Mouse (Mus musculus) MEL (cell line): ENCODE measurements around the gene Cxcl12. TPM values are rescaled to one million over a fixed set of nuclear protein-coding genes. Genes with fewer than 3 reads are reported as not detected.

Experiments used
- DNase-seq: peaks from one replicate; pipeline ENCODE4 v3.0.0; 2011; ENCODE audit warnings: low read depth, low spot score
- H3K27ac ChIP-seq: 2 replicates; pipeline ENCODE4 v1.5.1; 2012; ENCODE audit warnings: low read depth, mild to moderate bottlenecking, control low read depth, low read length, moderate library complexity; ENCODE audit not compliant: control insufficient read depth
- H3K27me3 ChIP-seq, 2 experiments: fragments of 150-350 bp in 1 of 2; sonication (generic) in 1 of 2; 2 replicates each; pipeline ENCODE4 v1.6.1; 2012; ENCODE audit warnings: low read length in 2 of 2, mild to moderate bottlenecking in 2 of 2, improper control_type of control experiment in 1 of 2, moderate library complexity in 1 of 2; ENCODE audit not compliant: insufficient read depth in 2 of 2, control insufficient read depth in 1 of 2
- H3K36me3 ChIP-seq, 2 experiments: 2 replicates each; pipeline ENCODE4 v1.6.1; 2012 to 2014; ENCODE audit warnings: low read length in 2 of 2, improper control_type of control experiment in 1 of 2, inconsistent platforms in 1 of 2, mild to moderate bottlenecking in 1 of 2; ENCODE audit not compliant: insufficient read depth in 2 of 2, control insufficient read depth in 1 of 2
- H3K4me1 ChIP-seq, 2 experiments: fragments of 150-350 bp in 1 of 2; sonication (generic) in 1 of 2; 2 replicates each; pipeline ENCODE4 v1.6.1; 2012; ENCODE audit warnings: low read length in 2 of 2, improper control_type of control experiment in 1 of 2, mild to moderate bottlenecking in 1 of 2; ENCODE audit not compliant: insufficient read depth in 2 of 2, control insufficient read depth in 1 of 2
- H3K4me3 ChIP-seq, 2 experiments: fragments of 150-350 bp in 1 of 2; sonication (generic) in 1 of 2; 2 replicates each; pipeline ENCODE4 v1.5.1; 2012; ENCODE audit warnings: low read depth in 2 of 2, low read length in 2 of 2, mild to moderate bottlenecking in 2 of 2, moderate library complexity in 2 of 2, control low read depth in 1 of 2, improper control_type of control experiment in 1 of 2; ENCODE audit not compliant: control insufficient read depth in 1 of 2, insufficient read depth in 1 of 2
- H3K79me2 ChIP-seq: 2 replicates; pipeline ENCODE4 v1.6.1; 2012; ENCODE audit warnings: mild to moderate bottlenecking, low read length, moderate library complexity; ENCODE audit not compliant: control insufficient read depth, poor library complexity, insufficient read depth
- H3K9ac ChIP-seq: 2 replicates; pipeline ENCODE4 v1.6.1; 2012; ENCODE audit warnings: low read depth, mild to moderate bottlenecking, control low read depth, low read length, moderate library complexity; ENCODE audit not compliant: control insufficient read depth, poor library complexity, severe bottlenecking
- H3K9me3 ChIP-seq: fragments of 150-350 bp; sonication (generic); replicated peaks from 2 replicates; pipeline ENCODE4 v1.6.1; 2012; ENCODE audit warnings: mild to moderate bottlenecking, low read length, improper control_type of control experiment, moderate library complexity; ENCODE audit not compliant: insufficient read depth
- CHD1 ChIP-seq: IDR thresholded peaks from 2 replicates; pipeline ENCODE4 v1.6.1; 2012; ENCODE audit warnings: low read depth, mild to moderate bottlenecking, inconsistent platforms, low read length, improper control_type of control experiment
- CTCF ChIP-seq, 3 experiments: IDR thresholded peaks in 2 of 3; conservative IDR thresholded peaks in 1 of 3; 2 replicates each; pipeline ENCODE4 v1.5.1; 2011 to 2012; ENCODE audit warnings: low read length in 3 of 3, low read depth in 2 of 3, mild to moderate bottlenecking in 2 of 3, improper control_type of control experiment in 1 of 3, inconsistent platforms in 1 of 3, mixed read lengths in 1 of 3, moderate library complexity in 1 of 3; ENCODE audit not compliant: control insufficient read depth in 1 of 3, insufficient read depth in 1 of 3, poor library complexity in 1 of 3, severe bottlenecking in 1 of 3
- ELF1 ChIP-seq: IDR thresholded peaks from 2 replicates; pipeline ENCODE4 v1.6.1; 2014; ENCODE audit warnings: low read depth, mild to moderate bottlenecking, inconsistent platforms, low read length, improper control_type of control experiment, moderate library complexity
- EP300 ChIP-seq, 2 experiments: IDR thresholded peaks; 2 replicates each; pipeline ENCODE4 v1.6.1; 2011; ENCODE audit warnings: improper control_type of control experiment in 2 of 2, low read length in 2 of 2, low read depth in 1 of 2, mild to moderate bottlenecking in 1 of 2
- ETS1 ChIP-seq: IDR thresholded peaks from 2 replicates; pipeline ENCODE4 v1.6.1; 2012; ENCODE audit warnings: low read depth, mild to moderate bottlenecking, inconsistent platforms, low read length, improper control_type of control experiment, moderate library complexity
- GABPA ChIP-seq: IDR thresholded peaks from 2 replicates; pipeline ENCODE4 v1.6.1; 2012; ENCODE audit warnings: low read depth, mild to moderate bottlenecking, inconsistent platforms, low read length, improper control_type of control experiment, moderate library complexity
- GATA1 ChIP-seq: IDR thresholded peaks from 2 replicates; pipeline ENCODE4 v1.6.1; 2011; ENCODE audit warnings: low read depth, low read length, improper control_type of control experiment
- JUND ChIP-seq: IDR thresholded peaks from 2 replicates; pipeline ENCODE4 v1.6.1; 2011; ENCODE audit warnings: low read depth, mild to moderate bottlenecking, improper control_type of control experiment, low read length
- KAT2A ChIP-seq: conservative IDR thresholded peaks from 2 replicates; pipeline ENCODE4 v1.6.1; 2012; ENCODE audit warnings: low read depth, low read length, improper control_type of control experiment, inconsistent platforms
- MEF2A ChIP-seq: IDR thresholded peaks from 2 replicates; pipeline ENCODE4 v1.6.1; 2014; ENCODE audit warnings: low read depth, mild to moderate bottlenecking, inconsistent platforms, low read length, improper control_type of control experiment; ENCODE audit not compliant: poor library complexity, insufficient replicate concordance, severe bottlenecking; ENCODE audit errors: extremely low read depth
- MYB ChIP-seq: IDR thresholded peaks from 2 replicates; pipeline ENCODE4 v1.6.1; 2011; ENCODE audit warnings: mild to moderate bottlenecking, low read depth, low read length, improper control_type of control experiment
- MYC ChIP-seq: IDR thresholded peaks from 2 replicates; pipeline ENCODE4 v1.6.1; 2011; ENCODE audit warnings: low read depth, mild to moderate bottlenecking, low read length, improper control_type of control experiment, moderate library complexity
- NELFE ChIP-seq: IDR thresholded peaks from 2 replicates; pipeline ENCODE4 v1.6.1; 2011; ENCODE audit warnings: low read depth, low read length, improper control_type of control experiment
- POLR2A ChIP-seq, 2 experiments: IDR thresholded peaks; 2 replicates each; pipeline ENCODE4 v1.6.1; 2011 to 2012; ENCODE audit warnings: low read length in 2 of 2, mild to moderate bottlenecking in 2 of 2, control low read depth in 1 of 2, improper control_type of control experiment in 1 of 2, low read depth in 1 of 2, moderate library complexity in 1 of 2; ENCODE audit not compliant: control insufficient read depth in 1 of 2, insufficient read depth in 1 of 2, poor library complexity in 1 of 2
- POLR2AphosphoS2 ChIP-seq: IDR thresholded peaks from 2 replicates; pipeline ENCODE4 v1.6.1; 2011; ENCODE audit warnings: low read length, improper control_type of control experiment
- POLR2AphosphoS5 ChIP-seq: IDR thresholded peaks from 2 replicates; pipeline ENCODE4 v1.6.1; 2012; ENCODE audit warnings: low read depth, borderline replicate concordance, mild to moderate bottlenecking, inconsistent platforms, low read length, moderate library complexity, mixed read lengths
- RAD21 ChIP-seq: IDR thresholded peaks from 2 replicates; pipeline ENCODE4 v1.6.1; 2011; ENCODE audit warnings: mild to moderate bottlenecking, low read depth, low read length, improper control_type of control experiment
- RCOR1 ChIP-seq: IDR thresholded peaks from 2 replicates; pipeline ENCODE4 v1.6.1; 2012; ENCODE audit warnings: low read depth, mild to moderate bottlenecking, inconsistent platforms, low read length, improper control_type of control experiment
- SMC3 ChIP-seq: IDR thresholded peaks from 2 replicates; pipeline ENCODE4 v1.6.1; 2011; ENCODE audit warnings: low read depth, low read length, improper control_type of control experiment
- TAL1 ChIP-seq: IDR thresholded peaks from 2 replicates; pipeline ENCODE4 v1.6.1; 2012; ENCODE audit warnings: mild to moderate bottlenecking, inconsistent platforms, low read length, moderate library complexity, mixed read lengths
- UBTF ChIP-seq: IDR thresholded peaks from 2 replicates; pipeline ENCODE4 v1.6.1; 2012; ENCODE audit warnings: low read depth, mild to moderate bottlenecking, inconsistent platforms, low read length, improper control_type of control experiment, moderate library complexity, borderline replicate concordance; ENCODE audit not compliant: insufficient read depth
- USF1 ChIP-seq: IDR thresholded peaks from 2 replicates; pipeline ENCODE4 v1.6.1; 2014; ENCODE audit warnings: low read depth, mild to moderate bottlenecking, inconsistent platforms, low read length, improper control_type of control experiment, moderate library complexity
- USF2 ChIP-seq, 2 experiments: IDR thresholded peaks; 2 replicates each; pipeline ENCODE4 v1.6.1; 2011 to 2012; ENCODE audit warnings: improper control_type of control experiment in 2 of 2, low read length in 2 of 2, borderline replicate concordance in 1 of 2, inconsistent platforms in 1 of 2, low read depth in 1 of 2, mild to moderate bottlenecking in 1 of 2; ENCODE audit not compliant: insufficient read depth in 1 of 2
- ZC3H11A ChIP-seq: IDR thresholded peaks from 2 replicates; pipeline ENCODE4 v1.6.1; 2012; ENCODE audit warnings: low read depth, mild to moderate bottlenecking, inconsistent platforms, low read length, improper control_type of control experiment
- ZNF384 ChIP-seq: IDR thresholded peaks from 2 replicates; pipeline ENCODE4 v1.6.1; 2012; ENCODE audit warnings: low read depth, mild to moderate bottlenecking, inconsistent platforms, low read length, improper control_type of control experiment
- polyA plus RNA-seq, 2 experiments: library from polyadenylated mRNA; stranded (reverse) in 1 of 2; unstranded in 1 of 2; fragments of >175 nt in 1 of 2; fragments of >200 nt in 1 of 2; gene quantifications; 2 replicates each; pipeline versions ENCODE4 v1.2.1 to v1.2.4; 2012; ENCODE audit warnings: low replicate concordance in 2 of 2, low read depth in 1 of 2; ENCODE audit not compliant: insufficient read length in 2 of 2, insufficient read depth in 1 of 2, missing spikeins in 1 of 2
- total RNA-seq: library from RNA; depleted of rRNA; stranded (reverse); fragments of 300-350 nt; gene quantifications from 2 replicates; pipeline ENCODE4 v1.2.3, GENCODE M21; 2012

Gene Cxcl12
- total and polyA plus RNA-seq, 3 experiments = not detected

DNA sequence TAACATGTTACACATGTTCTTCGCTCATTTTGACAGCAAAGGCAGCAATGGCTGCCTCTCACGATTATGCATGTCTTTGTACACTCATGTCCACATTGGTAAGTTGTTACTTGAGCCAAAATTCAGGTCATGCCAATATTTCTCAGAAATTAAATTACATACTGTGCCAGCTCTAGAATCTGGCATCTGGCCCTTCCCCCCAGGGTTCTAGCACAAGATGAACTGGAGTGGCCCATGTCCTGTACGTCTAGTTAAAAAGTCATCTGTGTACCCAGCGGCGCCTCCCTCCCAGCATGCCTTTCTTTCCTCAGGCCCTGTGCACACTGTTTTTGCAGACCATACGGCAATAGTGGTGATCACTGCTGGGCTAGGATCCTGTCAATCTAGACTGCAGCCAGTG, 23.4 kb downstream of the Cxcl12 start:
- Histone ChIP-seq H3K79me2 (no peaks in the 10 kb centered on the region), H3K9me3 (no peaks in the 10 kb centered on the region), H3K4me3 (no peak overlapping the region), H3K36me3 (no peaks in the 10 kb centered on the region), H3K9ac (no peak overlapping the region), H3K27ac (no peak overlapping the region), H3K4me1 (no peaks in the 10 kb centered on the region), H3K27me3 (no peaks in the 10 kb centered on the region)
- DNase-seq = no peak
- TF ChIP-seq POLR2AphosphoS5 = no peak
- TF ChIP-seq SMC3 = no peak
- TF ChIP-seq RCOR1 = no peak
- no peak for TF ChIP-seq GABPA
- TF ChIP-seq POLR2A (IDR thresholded peaks at IDR 0.05; ENCODE audit: control insufficient read depth in 1 of 2, insufficient read depth in 1 of 2, low read depth in 1 of 2, low read length in 2 of 2, poor library complexity in 1 of 2) = no peak
- TF ChIP-seq UBTF = no peak
- TF ChIP-seq CHD1 = no peak
- TF ChIP-seq USF2 (IDR thresholded peaks at IDR 0.05; ENCODE audit: borderline replicate concordance in 1 of 2, insufficient read depth in 1 of 2, low read depth in 1 of 2, low read length in 2 of 2) = no peak
- no peak for TF ChIP-seq ZNF384
- TF ChIP-seq ETS1 = no peak
- TF ChIP-seq MEF2A = no peak
- no peak for TF ChIP-seq KAT2A
- TF ChIP-seq ZC3H11A = no peak
- TF ChIP-seq ELF1 = no peak
- no peak for TF ChIP-seq TAL1

DNA sequence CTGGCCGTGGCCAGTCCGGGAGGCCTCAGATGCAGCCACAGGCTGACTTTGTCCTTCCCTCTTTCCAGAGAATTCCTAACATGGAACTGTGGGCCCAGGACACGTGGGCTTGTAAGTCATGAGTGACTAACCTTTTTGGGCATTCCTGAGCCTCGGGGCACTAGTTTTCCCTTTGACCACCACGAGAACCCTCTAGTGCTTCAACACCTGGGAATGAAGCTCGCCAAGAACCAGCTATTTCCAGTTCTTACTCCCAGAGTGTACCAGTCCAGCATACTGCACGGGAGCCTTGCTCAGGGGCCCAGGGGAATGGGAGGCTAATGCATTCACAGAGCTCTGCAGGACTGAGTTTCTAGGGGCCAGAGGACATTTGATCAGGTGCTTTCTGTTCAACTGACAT, 24.3 kb downstream of the Cxcl12 start:
- no peak overlapping the region for H3K9ac ChIP-seq
- H3K4me3 ChIP-seq = no peak overlapping the region
- TF ChIP-seq EP300 (IDR thresholded peaks at IDR 0.05; ENCODE audit: low read depth in 1 of 2, low read length in 2 of 2) (no peak), NELFE (no peak), GATA1 (no peak), MYC (no peak), ZC3H11A (no peak), USF2 (IDR thresholded peaks at IDR 0.05; ENCODE audit: borderline replicate concordance in 1 of 2, insufficient read depth in 1 of 2, low read depth in 1 of 2, low read length in 2 of 2) (no peak), RAD21 (no peak), POLR2AphosphoS2 (no peak), RCOR1 (no peak), GABPA (no peak), USF1 (no peak), ZNF384 (no peak), MYB (no peak), JUND (no peak), CTCF (IDR thresholded peaks at IDR 0.05 in 2 of 3, conservative IDR thresholded peaks at IDR 0.05 in 1 of 3; ENCODE audit: control insufficient read depth in 1 of 3, insufficient read depth in 1 of 3, low read depth in 2 of 3, low read length in 3 of 3, poor library complexity in 1 of 3, severe bottlenecking in 1 of 3) (no peak)
- no peaks in the 10 kb centered on the region for H3K79me2 ChIP-seq
- no peaks in the 10 kb centered on the region for H3K27me3 ChIP-seq
- DNase-seq = no peak
- no peaks in the 10 kb centered on the region for H3K36me3 ChIP-seq
- no peaks in the 10 kb centered on the region for H3K4me1 ChIP-seq
- H3K27ac ChIP-seq = no peak overlapping the region
- H3K9me3 ChIP-seq = no peaks in the 10 kb centered on the region
